Mouse (Mus musculus) kidney, postnatal 10 days (tissue): ENCODE results near the gene Trex1.

Experiments used
- DNase-seq: peaks from one replicate; pipeline ENCODE4 v3.0.0; 2021; ENCODE audit warnings: mixed read lengths

Gene Trex1

DNA sequence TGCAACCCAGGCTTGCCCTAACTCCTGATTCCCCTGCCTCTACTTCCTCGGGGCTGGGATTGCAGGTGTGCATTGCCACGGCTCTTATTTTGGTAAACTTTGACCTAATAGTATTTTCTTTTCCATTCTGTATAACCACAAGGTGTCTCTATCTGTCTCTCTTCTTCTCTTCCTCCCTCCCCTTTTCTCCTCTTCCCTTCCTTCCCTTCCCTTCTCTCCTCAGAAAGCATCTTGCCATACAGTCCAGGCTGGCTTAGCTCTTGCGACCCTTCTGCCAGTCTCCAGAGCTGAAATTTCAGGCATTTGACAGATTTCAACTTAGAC, 8.9 kb downstream of the Trex1 start:
- DNase-seq, result no peak

DNA sequence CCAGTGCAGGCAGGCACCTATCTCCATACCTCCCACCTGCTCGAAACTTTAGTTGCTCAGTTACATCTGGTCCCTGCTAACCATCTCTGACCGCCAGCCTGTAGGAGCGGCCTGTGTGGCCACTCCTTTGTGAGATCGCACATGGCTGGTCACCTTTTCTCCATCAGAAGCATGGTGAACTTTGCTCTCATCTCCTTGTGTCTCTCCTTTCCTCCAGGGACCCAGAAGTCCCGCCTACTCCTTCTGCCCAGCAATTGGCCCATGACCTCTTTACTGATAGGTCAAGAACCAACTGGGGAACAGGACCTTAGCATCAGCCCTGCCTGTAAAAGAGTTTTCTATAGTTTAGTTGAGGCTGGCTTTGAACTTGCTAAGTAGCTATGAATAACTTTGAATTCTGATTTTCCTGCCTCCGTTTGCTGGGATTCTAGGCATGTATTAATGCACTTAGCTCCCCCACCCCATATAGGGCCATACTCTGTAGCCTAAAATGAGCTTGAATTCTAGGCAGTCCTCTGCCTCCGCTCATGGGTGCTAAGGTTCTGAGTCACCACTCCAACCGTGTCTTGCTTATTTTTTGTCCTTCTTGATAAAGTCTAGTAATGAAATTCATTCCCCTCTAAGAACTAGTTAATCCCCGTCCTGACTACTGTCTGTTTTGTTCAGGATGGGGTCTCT, 9.4 kb downstream of the Trex1 start:
- DNase-seq, result peak; percentile 5

DNA sequence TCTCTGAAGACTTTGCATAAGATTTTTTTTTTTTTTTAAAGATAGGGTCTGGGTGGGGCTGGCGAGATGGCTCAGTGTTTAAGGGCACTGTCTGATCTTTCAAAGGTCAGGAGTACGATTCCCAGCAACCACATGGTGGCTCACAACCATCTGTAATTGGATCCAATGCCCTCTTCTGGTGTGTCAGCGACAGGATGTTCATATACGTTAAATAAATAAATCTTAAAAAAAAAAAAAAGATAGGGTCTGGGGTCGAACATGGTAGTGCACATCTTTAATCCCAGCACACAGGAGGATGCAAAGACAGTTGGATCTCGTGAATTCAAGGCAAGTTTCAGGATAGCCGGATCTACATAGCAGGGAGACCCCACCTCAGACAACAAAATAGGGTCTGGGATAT, 10.2 kb downstream of the Trex1 start:
- DNase-seq, result no peak

DNA sequence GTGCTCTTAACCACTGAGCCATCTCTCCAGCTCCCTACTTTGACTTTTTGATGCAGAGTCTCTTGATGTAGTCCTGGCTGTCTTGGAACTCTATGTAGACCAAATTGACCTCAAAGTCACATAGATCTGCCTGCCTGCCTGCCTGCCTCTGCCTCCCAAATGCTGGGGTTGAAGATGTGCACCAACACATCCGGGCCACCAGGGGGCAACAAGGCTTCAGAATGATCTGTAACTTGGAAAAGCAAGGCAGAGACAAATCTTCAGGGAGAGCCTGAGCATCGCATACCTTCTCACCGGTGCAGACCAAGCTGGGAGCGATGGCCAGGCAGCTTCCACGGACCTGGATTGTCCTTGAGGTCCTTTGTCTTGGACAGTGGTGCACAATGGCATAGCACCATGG, 13.2 kb downstream of the Trex1 start:
- peak; percentile 70 for DNase-seq

DNA sequence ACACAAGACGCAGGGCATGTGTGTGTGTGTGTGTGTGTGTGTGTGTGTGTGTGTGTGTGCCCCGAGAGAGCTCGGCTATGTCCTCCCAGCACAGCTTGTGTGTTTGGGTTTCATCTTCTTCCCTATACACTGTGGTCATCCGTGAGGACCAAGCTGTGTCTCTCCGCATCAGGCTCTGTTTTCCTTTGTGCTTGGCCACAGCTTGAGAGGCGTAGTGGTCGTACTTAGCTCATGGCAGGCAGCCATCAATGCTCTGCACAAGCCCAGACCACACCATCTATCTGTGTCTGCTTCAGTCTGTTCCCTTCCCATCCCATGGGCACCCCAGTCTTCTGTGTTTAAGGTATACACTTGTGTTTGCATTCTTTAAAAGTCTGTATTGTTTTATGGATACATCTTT, 18.2 kb downstream of the Trex1 start:
- peak; percentile 26 for DNase-seq

DNA sequence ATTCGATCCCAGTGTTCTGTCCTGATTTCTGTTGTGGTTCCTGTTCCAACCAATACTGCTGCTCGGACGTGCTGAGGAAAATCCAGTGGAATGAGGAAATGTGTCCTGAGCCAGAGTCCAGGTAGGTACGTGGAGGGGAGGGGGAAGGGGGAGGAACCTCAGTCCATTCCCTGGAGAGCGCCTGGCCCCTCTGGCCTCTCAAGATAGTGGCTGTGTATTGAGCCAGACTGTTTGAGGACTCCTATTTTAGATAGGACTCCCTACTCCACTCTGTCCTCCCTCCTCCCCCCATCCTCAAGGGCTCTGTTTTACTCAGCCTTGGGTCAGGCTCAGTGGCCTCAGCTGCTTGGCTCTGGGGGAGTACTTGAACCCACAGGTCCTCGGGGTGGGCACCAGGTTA, 18.6 kb downstream of the Trex1 start:
- DNase-seq, result peak; percentile 61

DNA sequence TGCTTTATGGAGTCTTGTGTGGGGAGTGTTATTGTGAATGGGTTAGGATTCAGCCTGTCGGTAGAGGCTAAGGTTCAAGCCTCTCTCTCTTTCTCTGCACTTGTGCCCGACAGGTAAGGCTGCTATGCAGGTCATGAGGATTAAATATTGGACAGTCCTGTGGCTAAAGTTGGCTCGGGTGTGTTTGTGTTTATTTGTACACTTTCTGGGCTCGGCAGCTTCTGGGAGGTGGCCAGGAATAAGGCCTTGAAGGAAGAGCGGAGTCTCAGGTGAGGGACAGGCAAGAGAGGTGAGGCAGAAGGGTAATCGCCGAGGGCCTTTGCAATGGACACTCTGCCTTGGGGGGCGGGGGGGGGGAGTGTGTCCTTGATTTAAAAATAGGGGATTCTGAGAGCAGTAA, 19.3 kb downstream of the Trex1 start:
- peak; percentile 19 for DNase-seq

DNA sequence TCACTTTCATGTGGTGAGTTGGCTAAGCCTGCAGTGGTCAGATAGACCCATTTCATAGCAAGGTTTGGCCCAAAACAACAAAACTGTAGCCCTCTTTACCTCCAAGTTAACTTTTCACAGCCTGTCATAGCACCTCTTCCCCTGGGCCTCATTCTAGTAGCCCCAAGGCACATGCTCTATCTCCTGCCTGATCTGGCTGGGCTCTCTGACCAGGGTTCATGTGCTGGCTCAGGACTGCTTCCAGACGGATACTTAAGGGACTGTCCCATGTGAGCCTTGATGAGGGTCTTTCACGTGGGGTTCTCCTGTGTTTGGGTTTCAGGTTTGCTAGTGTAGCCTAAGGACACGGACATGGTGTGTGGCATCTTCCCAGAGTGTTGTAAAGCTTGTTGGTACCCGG, 19.9 kb downstream of the Trex1 start:
- DNase-seq, result peak; percentile 12

DNA sequence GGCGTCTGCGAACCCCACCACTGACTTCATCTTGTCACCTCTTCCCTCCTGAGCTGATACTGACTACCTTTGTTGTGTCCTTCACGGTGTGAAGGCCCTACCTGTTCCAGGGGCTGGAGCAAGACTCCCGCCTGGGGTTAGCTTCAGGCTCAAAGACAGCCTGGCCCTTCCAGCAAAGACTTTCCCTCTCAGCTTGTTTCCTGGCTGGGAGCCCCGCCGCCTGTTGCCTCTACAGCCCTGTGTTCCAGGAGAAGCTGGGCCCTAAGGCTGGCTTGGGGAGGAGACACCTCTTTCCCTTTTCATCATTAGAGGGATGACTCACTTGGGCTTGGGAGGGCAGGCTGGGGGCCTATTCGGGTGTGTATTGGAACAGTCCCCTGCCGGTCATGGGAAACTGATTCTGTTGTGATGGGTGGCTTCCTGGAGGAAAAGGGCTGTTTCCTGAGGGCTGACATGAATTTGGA, 20.6 kb downstream of the Trex1 start:
- peak; percentile 72 for DNase-seq

DNA sequence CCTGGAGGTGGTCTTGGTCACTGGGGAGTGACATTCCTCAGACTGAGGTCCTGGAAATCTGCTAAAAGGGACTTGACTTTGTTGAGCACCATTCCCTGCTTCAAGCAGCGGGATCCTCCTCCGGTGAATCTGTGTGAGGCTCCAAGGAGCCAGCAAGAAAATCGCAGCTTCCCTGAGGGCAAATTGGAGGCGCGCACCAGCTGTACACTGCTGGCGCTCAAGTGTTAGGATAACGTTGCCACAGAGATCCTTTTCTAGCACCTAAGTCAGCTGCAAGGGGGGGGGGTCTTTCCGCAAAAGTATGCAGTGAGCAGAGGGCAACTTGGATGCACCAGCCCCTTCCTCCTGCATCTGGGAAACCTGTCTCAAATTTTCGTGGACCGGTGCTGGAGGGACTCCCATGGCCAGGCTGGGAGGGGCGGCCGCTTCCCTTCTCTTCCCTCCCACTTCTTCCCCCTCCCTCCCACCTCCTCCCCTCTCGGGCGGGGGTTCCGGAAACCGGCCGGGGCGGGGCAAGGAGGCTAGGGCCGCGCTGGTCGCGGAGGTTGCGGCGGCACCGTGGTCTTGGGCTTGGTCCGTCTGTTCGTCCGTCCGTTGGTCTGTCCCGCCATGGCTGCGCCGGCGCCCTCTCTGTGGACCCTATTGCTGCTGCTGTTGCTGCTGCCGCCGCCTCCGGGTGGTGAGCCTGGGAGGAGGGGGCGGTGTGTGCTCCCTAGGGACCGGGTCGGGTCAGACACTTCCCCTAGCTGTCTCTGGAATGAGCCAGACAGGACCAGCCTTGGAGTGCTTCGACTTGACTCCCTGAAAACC, 21.2 kb downstream of the Trex1 start, which contains the start of gene Shisa5:
Gene Shisa5 (plus strand): TSS at position 480 of the 810 bp plus-strand sequence.
- DNase-seq, result peak; percentile 92

DNA sequence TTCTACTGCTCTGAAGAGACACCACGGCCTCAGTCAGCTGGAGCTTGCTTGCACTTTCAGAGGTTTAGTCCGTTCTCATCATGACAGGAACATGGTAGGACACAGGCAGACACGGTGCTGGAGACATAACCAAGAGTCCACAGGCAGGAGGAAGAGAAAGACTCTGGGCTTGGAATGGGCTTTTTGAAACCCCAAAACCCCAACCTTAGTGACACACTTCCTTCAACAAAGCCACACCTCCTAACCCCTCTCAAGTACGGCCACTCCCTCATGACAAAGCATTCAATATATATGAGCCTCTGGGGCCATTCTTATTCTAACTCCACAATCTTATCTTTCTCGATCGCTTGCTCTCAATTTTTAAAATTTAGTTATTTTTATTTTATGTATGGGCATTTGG, 27.1 kb downstream of the Trex1 start:
- no peak for DNase-seq

DNA sequence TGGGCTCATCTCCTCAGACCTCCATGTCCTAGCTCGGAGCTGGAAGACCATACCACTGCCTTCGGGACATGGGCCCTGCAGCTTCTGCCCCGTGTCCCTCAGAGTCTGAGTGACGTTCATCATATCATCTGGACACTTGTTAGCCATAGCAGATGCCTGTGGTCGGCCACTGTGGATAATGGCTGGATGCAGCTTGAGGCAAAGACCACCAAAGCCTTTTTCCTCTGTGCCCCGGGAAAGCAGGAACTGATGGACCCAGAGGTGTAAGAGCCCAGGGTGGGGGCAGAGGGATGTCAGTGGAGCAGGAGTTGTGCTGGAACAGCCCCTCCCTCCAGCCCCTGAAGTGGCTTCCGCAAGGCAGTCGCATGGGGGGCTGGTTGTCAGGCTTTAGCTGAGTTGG, 27.8 kb downstream of the Trex1 start:
- DNase-seq, result peak; percentile 2

DNA sequence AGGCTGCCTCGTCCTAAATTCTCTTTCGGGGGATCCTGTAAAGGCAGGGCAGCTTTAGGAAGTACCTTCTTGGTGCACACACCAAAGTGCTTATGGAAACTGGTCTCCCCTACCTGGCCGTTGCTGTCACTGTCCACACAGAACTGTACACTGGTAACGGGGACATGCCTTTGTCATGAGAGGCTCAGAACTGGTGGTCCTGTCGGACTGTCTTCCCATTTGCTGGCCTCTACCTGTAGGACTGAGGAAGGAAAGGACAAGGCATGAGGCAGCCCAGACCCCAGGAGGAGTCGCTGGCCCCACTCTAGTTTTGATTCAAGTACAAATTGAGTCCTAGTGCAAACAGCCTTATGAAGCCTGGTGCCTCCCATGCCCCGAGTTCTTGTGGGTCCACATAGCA, 28.5 kb downstream of the Trex1 start:
- no peak for DNase-seq

DNA sequence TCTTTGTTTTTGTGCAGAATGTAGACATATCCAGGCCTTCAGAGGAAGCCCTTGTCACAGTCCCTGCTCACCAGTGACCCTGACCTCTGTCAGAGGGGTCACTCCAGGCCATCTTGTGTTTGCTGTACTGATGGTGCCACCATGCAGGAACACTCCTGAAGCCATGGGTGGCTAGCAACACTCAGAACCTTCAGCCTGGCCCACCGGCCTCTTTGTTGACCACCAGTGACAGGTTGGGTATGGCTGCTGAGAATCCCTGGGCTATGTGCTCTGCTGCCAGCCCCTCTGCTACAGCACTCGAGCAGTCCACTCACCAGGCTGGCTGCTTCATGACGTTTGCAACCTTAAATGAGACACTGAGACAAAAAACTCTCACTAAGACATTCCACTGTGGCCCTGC, 29.2 kb downstream of the Trex1 start:
- DNase-seq, result peak; percentile 3

DNA sequence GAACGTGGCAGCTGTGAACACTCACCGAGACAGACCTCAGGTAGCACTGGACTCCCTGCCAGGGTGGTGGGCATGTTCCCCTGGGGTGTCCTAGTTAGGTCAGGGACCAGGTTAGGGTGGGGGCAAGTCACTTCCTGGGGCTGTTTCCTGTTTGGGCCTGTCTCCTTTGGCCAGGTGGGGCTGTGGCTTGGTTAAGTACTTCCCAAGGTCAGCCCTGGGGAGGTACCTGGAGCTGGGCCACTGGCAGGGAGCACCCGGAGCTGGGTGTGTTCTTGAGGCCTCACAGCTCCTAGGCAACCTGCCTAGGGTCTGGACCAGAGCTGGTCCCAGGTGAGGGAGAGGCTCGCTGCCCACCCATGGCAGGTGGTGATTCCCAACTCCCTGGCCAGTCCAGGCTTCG, 30.6 kb downstream of the Trex1 start:
- DNase-seq, result peak; percentile 4

DNA sequence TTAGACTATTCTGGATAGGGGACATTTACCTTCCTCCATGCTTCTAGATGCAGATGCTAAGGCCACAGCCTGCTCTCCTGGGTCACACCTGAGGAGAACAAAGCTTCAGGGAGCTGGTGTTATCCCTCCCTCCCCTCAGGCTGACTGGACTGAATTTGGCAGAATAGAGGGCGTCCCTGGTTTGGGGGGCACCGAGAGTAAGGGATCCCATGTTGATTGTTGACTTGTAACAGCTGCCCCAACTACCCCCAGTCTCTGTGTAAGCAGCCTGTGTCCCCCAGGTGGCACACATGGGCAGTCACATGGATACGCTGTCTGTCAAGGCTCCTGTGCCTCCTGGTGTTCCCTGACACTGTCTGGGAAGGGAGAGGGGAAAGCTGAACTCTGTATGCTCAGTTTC, 31.1 kb downstream of the Trex1 start:
- peak; percentile 3 for DNase-seq

DNA sequence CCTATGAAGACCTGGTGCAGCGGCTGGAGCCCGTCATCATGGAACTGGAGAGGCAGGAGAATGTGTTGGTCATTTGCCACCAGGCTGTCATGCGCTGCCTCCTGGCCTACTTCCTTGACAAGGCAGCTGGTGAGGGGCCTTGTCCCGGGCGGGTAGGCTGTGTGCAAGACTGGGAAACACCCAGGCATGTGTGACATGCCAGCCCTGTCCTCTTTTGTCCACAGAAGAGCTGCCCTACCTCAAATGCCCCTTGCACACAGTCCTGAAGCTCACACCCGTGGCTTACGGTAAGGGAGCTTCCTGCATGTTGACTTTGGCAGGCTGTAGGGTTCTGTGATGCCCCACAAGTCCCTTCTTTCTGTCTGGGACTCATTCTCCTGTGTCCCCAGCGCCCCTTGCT, 32.0 kb downstream of the Trex1 start:
- DNase-seq, result peak; percentile 27

DNA sequence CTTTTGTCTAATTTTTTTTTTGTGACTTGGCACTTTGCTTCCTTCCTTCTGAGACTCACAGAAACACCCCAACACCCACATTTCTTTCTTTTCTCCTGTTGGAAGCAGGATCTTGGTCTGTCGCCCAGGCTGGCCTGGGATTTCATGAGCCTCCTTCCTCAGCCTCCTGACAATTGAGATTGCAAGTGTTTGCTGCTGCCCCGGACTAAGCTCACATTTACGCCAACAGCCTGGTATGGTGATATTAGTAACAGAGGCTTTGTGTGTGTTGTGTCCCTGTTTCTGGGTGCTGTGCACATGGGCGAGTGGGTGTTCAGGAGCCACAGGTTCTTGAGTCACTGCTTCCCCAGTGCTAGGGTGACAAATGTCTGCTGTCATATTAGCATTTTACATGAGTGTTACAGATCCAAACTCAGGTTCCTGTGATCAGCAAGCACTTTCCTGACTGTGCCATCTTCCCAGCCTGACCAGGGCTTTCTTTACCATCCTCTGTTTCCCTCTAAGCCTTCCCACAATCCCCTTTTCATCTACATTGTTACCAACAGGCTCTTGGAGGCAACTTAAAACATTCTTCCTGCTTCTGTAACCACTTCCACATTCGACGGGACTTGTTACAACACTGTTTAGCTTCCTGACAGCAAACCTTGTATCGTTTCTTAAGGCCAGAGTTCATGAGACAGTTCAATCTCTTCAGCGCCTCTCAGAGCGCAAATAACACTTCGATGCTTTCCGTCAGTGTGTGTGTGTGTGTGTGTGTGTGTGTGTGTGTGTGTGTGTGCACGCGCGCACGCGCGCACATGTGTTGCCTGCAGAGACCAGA, 36.5 kb downstream of the Trex1 start:
- DNase-seq, result peak; percentile 7

DNA sequence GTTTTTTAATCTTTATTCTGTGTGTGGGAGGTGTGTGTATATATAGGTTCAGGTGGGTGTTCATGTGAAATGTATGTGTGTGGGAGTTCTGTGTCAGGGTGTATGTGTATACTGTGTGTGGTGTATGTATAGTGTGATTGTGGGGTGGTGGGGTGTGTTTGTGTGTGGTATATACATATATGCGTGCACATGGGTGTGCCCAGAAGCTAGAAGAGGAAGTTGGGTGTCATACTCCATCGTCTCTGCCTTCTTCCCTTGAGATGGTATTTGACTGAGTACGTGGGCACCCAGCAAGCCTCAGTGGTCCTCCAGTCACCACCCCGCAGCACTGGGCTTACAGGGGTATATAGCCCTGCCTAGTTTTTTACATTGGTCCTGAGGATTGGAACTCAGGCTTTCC, 38.1 kb downstream of the Trex1 start:
- DNase-seq, result no peak

DNA sequence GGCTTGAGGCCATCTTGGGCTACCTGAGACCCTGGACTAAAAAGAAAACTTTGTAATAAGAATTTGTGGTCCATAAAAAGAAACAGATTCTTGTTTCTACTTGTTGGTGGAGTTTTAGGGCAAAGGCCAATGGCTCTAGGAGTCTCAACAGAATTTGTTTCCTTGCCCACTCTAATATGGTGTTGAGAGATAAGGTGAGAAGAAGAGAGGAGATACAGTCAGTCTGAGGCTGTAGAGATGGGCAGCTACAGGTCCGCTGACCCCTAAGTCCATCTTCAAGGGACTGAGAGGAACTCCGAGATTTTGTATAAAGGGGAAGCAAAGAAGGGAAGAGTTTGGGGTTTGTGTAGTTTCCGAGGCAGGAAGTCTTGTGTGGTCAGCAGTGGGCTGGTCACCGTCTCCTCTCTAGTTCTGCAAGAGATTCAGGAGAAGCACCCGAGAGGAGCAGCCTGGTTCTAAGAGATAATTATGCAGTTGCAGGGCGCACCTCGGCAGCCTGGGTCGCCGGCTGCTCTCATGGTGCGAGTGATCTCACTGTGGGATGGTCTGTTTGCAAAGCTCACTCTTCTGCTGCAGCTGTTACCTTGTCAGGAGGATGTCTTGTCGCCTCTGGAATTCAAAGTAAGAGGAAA, 42.4 kb downstream of the Trex1 start:
- DNase-seq, result no peak

DNA sequence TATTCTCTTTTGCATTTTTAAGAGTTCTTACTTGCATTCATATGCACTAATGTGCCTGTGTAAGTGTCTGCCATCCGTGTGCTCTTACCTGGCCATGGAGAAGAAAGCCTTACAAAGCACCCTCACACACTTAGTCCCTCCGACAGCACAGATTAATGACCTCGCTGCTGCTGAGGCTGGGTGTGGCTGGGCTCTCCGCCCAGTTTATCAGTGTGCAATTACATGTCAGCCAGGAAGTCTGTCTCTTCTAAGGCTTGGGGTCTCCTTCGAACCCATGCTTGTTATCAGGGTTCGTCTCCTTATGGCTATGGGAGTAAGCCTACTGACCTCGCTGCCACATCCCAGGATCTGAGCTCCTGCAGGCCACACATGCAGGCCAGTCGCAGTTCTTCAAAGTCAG, 44.1 kb downstream of the Trex1 start:
- DNase-seq, result no peak

DNA sequence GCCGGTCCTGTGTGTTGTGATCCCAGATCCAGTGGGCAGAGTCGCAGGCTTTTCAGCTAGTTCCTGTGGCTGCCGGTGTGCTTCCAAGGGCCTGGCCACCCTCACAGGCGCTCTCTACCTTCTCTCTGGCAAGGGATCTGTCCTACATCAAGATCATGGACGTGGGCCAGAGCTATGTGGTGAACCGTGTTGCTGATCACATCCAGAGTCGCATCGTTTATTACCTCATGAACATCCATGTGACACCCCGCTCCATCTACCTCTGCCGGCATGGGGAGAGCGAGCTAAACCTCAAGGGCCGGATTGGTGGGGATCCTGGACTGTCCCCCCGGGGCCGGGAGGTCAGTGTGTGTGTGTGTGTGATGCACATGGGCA, 49.2 kb downstream of the Trex1 start:
- DNase-seq, result no peak

DNA sequence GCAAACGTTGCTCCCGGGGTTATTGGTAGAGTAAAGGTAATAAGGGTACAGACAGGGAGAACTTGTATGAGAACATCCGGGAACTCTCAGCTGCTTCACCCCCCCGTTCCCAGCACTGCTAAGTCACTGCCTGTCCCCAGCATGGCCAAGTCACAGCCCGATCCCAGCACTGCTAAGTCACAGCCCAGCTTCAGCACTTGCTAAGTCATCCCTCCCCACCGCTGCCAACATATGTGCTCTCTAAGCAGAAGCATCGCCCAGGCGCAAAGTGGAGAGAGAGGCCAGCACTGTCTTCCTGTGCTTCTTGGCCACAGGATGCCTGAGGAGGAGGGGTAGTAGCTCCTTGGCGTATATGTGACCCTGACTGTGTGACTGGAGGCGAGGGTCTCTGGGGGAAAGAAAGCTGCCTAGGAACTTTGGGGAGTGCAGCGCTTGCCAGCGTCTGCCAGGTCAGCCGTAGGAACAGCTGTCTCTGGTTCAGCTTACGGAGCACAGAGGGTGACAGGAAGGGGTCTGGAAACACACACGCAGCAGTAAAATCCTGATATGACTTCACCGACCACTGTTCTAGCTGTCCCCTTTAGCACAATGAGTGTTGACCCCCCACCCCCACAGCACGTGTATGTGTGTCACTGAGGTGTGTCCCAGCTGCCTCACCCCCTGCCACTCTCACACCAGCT, 49.8 kb downstream of the Trex1 start:
- peak; percentile 63 for DNase-seq
